Mouse (Mus musculus): ENCODE results near the gene Heatr1. TPM values are rescaled to one million over a fixed set of nuclear protein-coding genes. Genes with fewer than 3 reads are reported as not detected.

Gene Heatr1
- polyA plus RNA-seq (2015; fragmentation: Nextera tagmentation; extraction: Ambion mirVana), result 5.8 and 7.4 TPM in 2 replicates

DNA sequence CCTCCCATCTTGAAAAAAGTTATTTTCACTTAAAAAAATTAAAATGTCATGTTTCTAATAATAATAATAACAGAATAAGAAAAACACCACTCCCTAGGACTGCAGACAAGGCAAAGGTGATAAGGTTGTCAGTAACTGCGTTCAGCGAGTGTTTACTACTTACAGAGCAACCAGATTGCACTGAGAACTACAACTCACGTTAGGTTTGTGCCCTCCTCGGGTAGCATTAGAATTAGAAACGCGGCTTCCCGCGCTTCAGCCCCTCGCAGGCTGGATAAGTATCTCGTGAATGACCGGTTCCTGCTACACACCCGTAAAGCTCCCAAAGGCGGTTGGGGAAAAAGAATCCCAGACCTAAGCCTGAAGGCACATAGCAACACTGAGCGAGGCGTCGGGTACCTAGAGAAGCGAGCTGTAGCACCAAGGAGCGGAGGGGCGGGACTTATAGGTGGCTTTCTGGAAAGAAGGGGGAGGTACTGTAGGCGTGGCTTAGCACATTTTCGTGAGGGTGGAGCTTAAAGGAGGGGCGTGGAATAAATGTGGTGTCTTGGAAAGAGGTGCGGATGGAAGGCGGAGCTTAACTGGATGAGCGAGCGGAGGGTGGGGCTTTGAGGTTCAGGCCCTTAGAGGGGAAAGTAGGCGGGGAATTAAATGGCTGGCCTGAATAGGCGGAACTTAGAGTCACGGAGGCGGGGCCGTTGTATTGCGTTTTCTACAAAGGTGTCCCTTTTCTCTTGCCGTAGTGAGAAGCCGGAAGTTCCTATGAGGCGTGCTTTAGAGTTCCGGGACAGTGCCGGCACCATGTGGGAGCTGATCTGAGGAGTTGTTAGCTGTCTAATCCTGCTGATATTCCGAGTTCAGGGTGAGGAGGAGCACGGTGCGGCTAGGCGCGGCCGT, at the start of gene Heatr1:
Heatr1 (plus strand) TSS at position 419 of the 897 bp plus-strand sequence.

DNA sequence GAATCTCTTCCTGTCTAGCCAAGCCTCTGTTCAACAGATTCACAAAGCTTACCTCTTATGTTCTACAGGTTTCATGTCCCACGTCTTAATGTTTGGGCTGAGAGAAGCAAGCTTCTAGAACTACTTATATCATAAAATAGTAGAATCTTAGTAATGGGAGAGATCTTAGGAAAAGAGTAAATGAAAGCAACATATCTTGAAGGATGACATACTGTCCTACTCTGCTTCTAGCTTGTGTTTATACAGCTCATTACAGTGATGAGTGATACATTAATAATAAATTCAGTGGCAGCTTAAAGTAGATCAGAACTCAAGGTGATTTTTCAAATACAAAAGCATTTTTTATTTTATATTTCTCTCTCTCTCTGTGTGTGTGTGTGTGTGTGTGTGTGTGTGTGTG, 70.0 kb downstream of the Heatr1 start, which contains the start of gene Lgals8:
Lgals8 (minus strand) TSS at position 101 of the 400 bp plus-strand sequence.

Other genes with a start within 250 kb of the Heatr1 start
- gene Mtr, start 136.9 kb upstream of the Heatr1 start, polyA plus RNA-seq (2015; fragmentation: Nextera tagmentation; extraction: Ambion mirVana), result 2.7 and 2.8 TPM in 2 replicates
- 4.8 and 5.6 TPM in 2 replicates for gene Actn2, start 54.3 kb upstream of the Heatr1 start, polyA plus RNA-seq (2015; fragmentation: Nextera tagmentation; extraction: Ambion mirVana)
- 32.2 and 33.1 TPM in 2 replicates for gene Lgals8, start 69.9 kb downstream of the Heatr1 start, polyA plus RNA-seq (2015; fragmentation: Nextera tagmentation; extraction: Ambion mirVana)
- 1.2 and 1.6 TPM in 2 replicates for gene Edaradd, start 125.4 kb downstream of the Heatr1 start, polyA plus RNA-seq (2015; fragmentation: Nextera tagmentation; extraction: Ambion mirVana)
- gene Ero1lb, start 170.8 kb downstream of the Heatr1 start, polyA plus RNA-seq (2015; fragmentation: Nextera tagmentation; extraction: Ambion mirVana), result 14.2 and 14.5 TPM in 2 replicates

Data from neural tube, postnatal 0 days (tissue).